Mouse (Mus musculus): Measurements from ENCODE around the gene Git2.

Git2 gene

DNA sequence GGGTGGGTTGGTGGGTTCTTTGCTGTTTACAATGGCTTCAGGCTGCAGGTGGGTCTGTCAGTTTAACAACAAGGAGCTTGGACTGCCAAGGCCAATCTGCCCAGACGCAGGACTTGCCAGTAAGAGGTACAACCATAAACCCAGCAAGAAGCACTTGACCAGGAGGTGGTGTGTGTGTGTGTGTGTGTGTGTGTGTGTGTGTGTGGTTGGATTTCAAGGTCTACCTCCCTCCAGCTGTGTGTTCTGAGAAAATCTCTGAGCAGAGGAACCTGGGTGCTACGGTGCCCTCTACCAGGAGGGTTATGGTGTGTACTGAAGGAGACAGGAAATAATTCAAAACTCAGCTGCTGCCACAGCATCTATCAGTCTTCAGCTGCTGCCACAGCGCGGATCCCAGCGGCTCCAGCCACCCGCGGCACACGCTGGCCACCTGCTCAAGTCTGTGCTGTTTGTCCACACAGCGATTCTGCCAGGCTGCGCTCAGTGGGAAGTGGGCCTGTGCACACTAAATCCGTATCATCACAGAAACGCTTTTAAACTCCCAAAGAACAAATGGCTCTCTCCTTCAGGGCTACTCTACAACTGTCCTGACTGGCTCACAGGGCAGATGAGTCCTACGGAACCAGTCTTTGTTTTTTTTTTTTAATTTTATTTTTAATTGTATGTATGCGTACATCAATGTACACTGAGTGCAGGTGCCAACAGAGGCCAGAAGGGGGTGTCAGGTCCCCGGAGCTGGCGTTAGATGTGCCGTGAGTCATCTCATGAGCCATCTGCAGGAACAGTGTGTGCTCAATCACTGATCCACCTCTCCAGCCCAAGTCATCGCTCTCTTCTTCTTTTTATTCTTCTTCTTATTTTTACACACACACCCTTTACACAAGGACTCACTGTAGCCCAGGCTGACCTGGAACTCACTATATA is 10.2 kb downstream of the Git2 start:
- no peak for DNase-seq (ENCODE audit: low spot score in 2 of 2)

DNA sequence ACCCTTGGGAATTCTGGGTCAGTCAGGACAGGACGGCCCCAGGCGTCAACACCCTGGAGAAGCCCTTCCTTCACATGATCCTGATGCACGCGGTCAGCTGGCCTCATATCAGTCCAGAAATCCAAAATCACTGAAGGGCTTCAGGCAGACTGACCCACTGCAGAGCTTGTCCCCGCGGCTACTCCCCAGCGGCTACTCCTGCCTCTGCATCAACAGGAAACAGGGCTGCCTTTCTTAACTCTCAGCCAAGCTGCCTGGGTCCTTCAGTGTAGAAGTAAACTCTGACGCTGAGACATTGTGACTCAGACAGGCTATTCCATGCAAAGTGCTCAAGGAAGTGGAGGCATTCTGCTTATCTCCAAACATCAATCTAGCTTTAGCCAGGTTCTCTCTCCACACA is 13.3 kb downstream of the Git2 start:
- no peak for DNase-seq (ENCODE audit: low spot score in 2 of 2)

DNA sequence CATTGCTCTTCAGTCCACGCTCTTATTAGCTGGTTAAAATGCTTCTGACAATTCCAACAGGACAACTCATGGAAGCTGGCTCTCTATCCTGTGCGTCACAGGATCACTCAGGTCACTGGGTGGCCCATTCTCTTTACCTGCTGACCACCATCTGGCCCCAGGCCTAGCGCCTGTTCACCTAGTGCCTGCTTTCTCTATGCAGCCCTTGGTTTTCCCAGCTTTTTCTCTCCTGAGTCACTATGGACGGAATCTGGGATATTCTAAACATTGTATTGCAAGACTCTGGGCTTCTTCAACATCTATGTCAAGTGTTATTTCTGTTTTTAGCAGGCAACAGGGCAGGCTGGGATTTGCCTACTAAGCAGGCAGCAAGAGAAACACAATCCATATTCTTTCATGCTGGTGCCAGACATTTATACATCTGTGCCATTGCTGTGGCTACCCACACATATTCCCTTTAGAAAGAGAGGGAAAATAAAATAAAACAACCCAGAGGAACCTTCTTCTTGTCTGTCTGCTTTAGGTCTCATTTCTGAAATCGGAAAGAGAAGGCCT is 15.7 kb downstream of the Git2 start:
- DNase-seq (ENCODE audit: low spot score in 2 of 2) = no peak

DNA sequence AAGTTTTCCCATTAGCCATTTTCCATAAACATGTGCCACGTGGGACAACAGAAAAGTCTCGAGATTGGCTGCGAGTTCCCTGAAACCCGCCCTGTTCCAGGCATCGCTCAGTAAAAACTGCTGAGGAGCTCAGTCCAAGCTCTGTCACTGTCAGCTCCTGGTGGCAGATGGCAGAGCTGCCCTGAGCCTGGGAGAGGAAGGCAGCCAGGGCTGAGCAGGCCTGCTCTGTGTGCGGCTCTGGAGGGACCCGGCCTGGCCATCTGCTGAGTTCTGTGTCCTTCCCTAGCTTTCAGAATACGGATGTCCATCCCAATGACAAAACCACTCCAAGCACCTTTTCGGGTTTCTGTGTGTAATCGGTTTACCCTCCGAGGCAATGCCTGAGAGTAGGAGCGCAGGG is 21.9 kb downstream of the Git2 start:
- DNase-seq (ENCODE audit: low spot score in 2 of 2) = no peak

DNA sequence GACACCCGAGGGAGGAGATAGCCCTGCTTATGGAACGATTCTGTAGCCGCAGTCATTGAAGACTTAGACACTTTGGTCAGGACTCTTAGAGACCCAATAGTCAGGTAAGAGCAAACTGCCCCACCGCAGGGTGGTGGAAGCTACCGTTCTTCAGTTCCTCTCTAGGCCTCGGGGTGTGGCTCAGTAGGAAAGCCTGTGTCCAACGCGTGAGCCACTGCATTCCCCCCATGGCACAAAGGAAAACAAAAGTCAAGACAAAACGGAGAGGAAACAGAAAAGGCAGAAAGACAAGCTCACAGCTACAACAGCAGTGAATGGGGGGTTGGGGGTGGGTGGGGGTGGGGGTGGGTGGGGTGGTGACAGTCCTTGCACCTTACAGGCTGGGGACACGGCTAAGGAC is 22.9 kb downstream of the Git2 start:
- no peak for DNase-seq (ENCODE audit: low spot score in 2 of 2)

DNA sequence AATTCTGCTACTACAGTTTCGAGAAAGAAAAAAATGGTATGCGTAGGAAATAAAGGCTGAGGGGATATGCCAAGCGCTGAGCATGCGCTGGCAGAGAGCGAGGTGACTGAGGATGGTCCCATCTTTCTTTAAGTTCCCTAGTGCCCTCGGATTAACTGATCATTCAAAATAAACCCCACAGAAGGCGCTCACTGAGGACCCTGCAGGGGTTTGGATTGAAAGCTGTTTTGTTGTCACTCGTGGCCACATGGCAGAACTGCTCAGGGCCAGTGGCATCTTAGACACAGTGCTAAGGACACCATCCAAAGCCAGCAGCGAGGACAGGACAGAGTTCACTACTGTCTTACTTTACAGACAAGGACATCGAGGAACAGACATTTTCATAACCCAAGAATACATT is 25.0 kb downstream of the Git2 start:
- no peak for DNase-seq (ENCODE audit: low spot score in 2 of 2)

DNA sequence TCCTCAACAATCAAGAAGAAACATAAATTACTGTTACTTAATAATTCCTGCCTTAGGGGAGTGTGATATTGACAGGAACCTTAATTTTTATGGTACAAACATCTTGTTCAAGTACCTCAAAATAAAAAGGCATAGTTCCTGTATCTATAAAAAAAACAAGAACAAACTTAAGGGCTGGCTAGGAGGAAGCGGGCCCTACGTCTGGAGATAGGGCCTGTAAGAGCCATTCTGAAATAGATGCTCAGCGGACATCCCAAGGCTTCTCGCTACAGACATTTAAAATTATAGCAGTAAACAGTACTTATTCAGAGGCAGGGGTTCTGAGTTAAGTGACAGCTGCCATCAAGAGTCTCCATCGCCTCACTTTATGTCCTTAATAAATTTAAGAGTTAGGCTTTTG is 27.8 kb downstream of the Git2 start:
- DNase-seq (ENCODE audit: low spot score in 2 of 2) = no peak

DNA sequence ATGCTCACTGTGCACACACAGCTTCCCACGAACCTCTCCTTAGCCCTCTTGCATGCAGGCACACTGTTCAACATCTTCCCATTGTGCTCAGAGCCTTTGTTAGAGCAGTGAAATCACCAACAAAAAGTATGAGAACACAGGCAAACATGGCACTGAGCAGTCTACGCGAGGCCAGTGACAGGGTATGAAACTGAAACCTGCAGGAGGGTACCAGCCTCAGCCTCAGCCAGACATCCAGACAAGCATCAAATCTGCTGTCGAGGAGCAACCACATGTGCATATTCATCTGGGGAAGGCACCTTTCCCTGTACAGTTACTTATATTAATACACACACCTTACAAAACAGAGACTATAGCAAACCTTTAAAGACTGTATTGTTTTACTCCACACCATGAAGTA is 28.4 kb downstream of the Git2 start:
- DNase-seq (ENCODE audit: low spot score in 2 of 2) = no peak

DNA sequence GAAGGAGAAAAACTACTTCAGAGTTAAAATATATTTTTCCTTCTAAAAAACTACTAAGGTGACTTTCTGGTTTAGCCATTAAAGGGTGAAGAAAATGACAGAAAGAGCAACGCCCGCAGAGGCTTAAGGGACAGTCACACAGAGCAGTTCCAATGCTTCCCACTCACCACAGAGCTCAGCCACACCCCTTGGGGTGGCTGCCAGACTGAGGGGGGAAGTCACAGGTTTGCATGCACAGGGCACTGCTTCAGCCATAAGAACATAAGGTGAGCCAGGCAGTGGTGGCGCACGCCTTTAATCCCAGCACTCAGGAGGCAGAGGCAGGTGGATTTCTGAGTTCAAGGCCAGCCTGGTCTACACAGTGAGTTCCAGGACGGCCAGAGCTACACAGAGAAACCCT is 29.7 kb downstream of the Git2 start:
- DNase-seq (ENCODE audit: low spot score in 2 of 2) = no peak

DNA sequence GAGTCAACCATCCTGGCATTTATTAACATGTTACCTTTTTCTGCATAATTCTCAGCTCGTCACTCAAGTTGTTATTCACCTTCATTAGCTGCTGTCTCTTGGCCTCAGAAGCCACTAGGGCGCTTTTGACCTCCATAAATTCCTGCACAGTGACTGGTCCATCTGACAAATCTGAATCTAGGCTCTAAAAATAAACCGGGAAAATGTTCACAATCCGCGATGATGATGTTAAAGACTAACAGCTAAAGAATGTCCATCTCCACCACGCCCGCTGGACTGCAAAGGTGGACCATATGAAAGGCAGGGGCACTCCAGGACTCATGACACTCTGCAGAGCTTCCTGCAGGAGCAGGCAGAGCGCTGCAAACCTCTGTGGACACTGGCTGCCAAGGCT is 31.6 kb downstream of the Git2 start:
- no peak for DNase-seq (ENCODE audit: low spot score in 2 of 2)

DNA sequence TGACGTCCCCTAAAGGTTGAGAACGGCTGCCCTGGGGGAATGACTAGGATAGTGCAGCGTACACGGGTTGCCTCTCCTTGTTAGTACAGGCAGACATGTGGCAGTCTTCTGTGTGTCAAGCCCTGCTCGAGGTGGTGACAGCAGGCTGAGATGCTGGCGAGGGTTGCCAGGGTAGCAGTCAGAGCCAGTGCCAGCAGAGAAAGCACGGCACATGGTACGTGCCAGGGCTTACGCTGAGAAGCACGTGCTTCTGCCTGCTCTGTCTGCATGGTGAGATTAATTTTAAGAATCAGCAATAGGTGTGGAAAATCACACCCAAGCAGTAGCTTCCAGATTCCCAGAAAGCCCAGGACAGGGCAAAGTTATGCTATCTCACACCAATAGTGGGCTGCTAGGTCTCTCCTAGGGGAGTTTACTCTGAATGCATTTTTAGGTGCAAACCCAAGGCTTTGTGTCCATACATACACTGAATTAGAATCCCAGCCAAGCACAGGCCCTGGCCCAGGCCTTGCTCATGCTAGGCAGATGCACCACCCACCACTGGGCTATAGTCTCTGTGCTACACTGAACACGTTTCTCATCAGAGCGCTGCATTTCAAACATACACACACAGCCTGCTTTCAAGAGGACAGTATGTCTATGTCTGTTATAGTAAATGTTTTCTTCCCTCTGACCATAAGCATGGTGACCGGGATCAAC is 32.2 kb downstream of the Git2 start:
- DNase-seq (ENCODE audit: low spot score in 2 of 2) = no peak

DNA sequence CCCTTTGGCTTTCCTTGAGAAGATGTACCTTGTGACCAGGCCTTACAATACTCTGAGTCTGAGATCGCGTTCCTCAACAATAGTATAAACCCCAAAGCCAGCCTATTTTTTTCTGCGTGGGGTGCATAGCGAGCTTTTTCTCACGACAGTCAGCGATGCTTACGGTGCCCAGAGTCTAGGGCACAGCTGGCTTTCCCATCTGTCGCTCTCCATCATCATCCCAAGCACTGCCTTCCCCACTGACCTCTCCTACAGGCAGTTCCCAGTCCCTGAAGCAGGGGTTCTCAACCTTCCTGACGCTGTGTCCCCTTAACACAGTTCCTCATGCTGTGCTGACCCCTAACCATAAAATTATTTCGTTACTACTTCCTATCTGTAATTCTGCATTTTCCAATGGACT is 32.7 kb downstream of the Git2 start:
- no peak for DNase-seq (ENCODE audit: low spot score in 2 of 2)

DNA sequence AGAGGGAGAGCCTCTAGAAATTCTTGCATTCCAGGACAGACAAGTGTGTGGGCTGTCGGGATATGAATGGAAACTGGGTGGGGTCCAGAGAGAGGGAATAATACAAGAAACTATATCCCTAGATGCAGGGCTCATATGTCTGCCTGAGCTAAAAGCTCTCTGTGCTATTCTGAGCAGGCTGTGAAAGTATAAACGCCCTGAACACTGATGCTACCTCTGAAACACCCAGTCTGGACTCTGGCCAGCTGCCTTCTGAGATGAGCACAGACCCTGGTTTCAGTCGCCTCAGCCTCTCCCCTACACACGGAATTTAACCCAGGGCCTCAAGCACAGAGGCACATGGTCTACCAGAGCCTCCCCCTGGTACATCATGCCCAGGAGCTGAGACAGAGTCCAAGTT is 34.7 kb downstream of the Git2 start:
- DNase-seq (ENCODE audit: low spot score in 2 of 2) = no peak

DNA sequence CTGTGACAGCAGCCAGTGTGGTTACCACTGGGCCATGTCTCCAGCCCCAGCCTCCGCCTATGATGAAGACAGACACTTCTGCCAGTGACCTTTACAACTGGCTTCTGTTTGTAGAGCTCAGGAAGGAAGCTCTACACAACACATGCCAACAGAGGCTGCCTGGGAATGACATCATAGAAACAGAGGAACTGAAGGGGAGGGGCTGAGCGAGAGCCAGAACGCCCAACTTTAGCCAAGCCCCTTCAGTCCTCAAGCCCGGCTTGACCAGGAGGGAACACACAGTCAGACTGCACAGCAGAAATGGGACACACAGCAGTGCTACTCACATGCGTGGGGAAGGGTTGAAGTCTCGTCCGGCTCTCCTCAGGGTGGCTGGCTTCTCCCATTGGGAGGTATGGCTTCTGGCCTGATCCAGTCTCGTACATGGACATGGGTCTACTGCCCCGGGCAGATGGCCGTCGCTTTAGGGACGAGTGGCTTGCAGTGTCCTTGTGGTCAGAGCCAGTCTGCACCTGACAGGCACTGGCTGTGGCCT is 36.5 kb downstream of the Git2 start:
- DNase-seq (ENCODE audit: low spot score in 2 of 2) = no peak

DNA sequence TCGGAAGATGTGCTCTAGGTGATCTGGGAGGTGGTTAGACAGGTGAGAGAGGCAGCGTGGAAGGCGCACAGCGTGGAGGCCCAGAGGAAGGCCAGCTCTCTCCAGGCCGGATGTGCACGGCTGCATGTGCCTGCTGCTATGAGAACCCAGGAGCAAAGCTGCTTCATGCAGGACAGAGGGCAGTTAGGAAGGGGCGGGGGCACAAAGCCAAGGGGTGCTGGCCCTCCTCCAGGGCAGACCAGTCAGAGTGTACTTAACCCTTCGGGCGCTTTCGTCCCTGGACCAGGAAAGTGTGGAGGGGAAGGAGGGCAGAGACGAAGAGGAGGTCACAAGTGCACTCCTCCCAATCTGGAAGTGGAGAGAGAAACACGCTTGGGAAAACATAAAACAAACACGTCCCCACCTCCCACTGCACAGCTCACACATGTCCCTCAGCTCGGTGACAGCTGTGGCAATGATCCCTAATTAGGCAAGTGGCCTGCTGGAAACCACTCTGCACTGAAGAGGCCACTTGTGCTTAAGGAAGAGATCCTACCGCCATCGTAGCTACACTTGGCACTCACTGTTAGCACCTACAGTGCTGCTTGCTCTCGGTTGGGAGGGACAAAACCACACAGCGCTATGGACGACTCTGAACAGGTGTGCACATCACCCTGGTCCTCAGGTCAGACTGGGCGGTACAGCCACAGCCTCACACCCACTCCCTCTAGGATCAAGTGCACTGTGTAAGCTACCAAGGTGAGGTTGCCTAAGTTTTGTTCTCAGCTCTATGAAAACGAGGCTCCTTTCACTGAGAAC is 38.0 kb downstream of the Git2 start:
- no peak for DNase-seq (ENCODE audit: low spot score in 2 of 2)

DNA sequence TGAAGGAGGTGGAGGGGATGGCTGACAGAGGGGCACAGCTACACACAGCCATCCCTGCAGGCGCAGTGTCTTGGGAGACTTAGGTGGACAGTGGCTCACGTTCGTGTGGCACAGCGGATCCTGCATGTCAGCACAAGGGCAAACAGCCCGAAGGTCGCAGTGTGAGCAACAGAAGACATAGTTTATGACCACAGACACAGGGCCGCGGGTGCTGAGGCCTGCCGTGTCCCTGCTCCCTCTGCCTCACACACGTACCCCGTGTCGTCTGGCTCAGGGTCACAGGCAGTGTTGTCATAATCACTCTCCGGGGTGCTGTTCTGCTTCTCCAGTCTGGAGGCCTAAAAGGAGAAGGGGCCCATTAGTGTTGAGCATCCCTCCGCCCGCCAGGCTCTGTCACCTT is 41.7 kb downstream of the Git2 start:
- DNase-seq (ENCODE audit: low spot score in 2 of 2) = no peak

DNA sequence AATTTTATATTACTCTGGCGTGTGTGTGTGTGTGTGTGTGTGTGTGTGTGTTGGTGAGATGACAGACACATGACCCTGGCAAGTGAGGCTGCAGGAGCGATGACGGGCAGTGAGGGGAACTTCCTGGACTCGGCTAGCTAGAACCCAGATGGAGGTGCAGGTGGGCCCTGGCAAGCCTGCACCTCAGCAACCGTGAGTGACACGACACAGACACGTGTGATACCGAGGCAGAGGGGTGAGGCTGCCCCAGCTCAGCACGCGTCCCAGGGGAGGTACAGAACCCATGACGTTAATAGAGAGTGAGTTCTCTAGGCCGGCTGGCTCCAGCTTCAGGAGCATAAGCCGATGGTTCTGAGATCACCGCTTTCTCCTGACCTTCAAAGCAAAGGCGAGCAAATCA is 43.3 kb downstream of the Git2 start:
- no peak for DNase-seq (ENCODE audit: low spot score in 2 of 2)

DNA sequence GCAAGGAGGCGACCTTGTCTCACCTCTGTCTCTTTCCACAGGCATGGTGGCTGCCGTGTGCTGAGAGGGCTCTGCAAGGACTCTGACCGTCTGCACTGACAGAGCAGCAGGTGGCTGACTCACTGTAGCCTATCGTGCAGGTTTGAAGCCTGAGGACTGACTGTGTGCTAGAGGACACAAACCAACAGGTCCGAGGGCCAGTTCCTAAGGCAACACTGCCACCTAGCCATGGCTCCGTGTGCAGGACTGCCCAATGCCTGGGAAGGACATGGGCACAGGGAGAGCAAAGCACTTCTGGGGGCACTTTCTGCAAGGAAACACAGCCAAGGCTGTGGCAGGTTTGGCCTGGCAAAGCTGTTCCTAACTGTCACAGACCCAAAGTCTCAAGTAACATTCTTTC is 43.8 kb downstream of the Git2 start:
- no peak for DNase-seq (ENCODE audit: low spot score in 2 of 2)

DNA sequence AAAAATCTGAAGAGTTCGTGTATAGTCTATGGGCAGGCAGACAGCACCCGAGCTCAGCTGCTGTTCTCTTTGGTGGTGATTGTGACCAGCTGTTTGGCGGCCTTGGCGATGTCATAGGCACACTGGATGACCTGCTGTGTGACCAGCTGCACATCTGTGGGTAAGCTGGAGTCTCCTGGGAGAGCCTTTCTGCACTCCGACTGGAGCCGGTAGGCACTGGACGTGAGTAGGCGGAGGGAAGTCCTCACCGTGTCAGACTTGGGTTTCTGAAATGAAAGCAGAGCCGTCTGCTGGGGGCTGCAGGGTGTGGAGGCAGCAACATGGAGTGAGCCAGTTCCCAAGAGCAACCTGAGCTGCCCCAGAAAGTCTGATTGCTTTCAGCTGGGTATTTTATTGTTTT is 45.2 kb downstream of the Git2 start:
- no peak for DNase-seq (ENCODE audit: low spot score in 2 of 2)

DNA sequence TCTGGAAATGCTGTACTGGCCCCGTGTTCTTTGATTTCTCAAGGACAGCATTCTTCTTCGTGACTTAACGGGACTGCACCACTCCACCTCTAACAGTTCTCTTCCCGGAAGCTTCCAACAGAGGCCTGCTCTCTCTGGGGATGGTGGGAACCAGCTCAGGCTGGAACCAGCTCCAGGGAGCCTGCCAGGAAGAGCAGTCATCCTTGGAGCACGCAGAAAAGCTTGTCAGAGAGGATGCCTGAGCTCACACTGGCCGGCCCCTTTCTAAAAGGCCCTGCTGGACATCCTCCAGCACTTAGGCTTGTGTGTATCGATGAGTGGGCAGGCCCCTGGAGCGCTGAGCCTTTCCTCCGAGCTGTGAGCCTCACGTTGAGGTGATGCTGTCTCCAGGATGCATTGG is 47.2 kb downstream of the Git2 start:
- no peak for DNase-seq (ENCODE audit: low spot score in 2 of 2)

DNA sequence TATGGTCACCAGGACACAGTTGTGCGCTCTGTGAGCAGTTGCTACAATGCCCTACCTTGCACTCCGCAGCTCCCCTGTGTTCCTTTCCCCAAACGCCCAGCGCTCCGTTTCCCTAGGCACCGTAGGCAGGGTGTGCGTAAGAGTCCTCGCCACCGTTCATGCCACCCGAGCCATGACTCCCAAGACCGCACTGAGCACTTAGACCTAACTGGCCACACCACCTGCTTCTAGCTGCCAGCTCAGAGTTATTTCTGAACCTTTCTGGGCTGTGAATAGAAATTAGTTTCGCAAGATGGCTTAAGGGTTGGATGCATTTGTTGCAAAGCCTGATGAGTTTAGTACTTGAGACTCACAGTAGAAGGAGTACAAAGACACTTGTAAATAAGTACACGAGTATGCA is 52.5 kb downstream of the Git2 start:
- DNase-seq (ENCODE audit: low spot score in 2 of 2) = no peak

DNA sequence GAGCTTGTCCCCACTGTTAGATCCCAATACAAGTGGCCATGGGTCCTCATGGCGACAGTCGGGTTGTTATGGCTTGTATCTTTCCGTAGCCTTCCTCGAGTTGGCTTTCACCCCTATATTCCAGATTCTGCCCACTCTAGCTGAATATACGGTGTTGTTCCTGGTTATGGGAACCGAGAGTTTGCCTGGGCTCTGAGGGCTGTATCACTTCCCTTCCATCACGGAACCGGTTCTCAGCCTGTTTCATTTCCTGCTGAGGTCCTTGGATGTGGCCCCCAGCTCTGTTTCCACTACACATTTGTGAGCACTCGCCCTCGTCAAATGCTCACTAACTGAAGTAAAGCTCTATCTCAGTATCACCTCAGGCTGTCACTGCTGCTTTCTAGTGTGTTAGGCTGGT is 53.3 kb downstream of the Git2 start:
- no peak for DNase-seq (ENCODE audit: low spot score in 2 of 2)
